Mouse (Mus musculus): ENCODE measurements around the gene Gpcpd1. TPM values are rescaled to one million over a fixed set of nuclear protein-coding genes. Genes with fewer than 3 reads are reported as not detected.

Gpcpd1 gene
- polyA plus RNA-seq, 1 experiment from 2014 or later = 41.7 TPM

DNA sequence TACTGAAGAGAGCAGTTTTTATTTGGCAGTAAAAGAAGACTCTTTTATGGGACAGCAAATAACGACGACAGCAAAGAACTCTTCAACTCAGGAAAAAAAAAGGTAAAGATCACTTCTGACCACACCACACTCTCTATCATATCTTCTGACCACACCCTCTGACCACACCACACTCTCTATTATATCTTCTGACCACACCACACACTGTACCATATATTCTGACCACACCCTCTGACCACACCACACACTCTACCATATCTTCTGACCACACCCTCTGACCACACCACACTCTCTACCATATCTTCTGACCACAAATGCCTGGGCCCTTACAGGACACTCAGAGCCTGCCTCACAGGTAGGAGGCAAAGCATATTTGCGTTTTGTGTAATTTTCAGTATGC lies 106.0 kb downstream of the Gpcpd1 start:
- H3K4me2 ChIP-seq = no peak overlapping the region
- 89% methylated on average over 3 of the region's 3 CpGs for WGBS
- ATAC-seq (ENCODE audit: low FRiP score) = no peak

More for the DNA sequence above, 106.0 kb downstream of the Gpcpd1 start:
- H3K27me3 ChIP-seq (ENCODE audit: control insufficient read depth, insufficient read depth, low read length) = no peaks in the 10 kb centered on the region
- no peaks in the 10 kb centered on the region for H3K36me3 ChIP-seq (ENCODE audit: control insufficient read depth, insufficient read depth, low read length)
- no peak overlapping the region for H3K9ac ChIP-seq (ENCODE audit: low read length)
- no peaks in the 10 kb centered on the region for H3K4me1 ChIP-seq (ENCODE audit: control insufficient read depth, insufficient read depth, low read length)
- no peaks in the 10 kb centered on the region for H3K9me3 ChIP-seq (ENCODE audit: control insufficient read depth, low read length)
- H3K27ac ChIP-seq (ENCODE audit: low read depth, low read length) = no peak overlapping the region
- DNase-seq (ENCODE audit: low spot score, missing footprints) = no peak
- no peak overlapping the region for H3K4me3 ChIP-seq (ENCODE audit: low read depth, low read length)

Other genes with a start within 250 kb of the Gpcpd1 start
- gene Prokr2, start 202.3 kb downstream of the Gpcpd1 start, polyA plus RNA-seq (2014; fragmentation: Nextera tagmentation; extraction: Ambion mirVana) = 1.1 and 1.3 TPM in 2 replicates
- 17.9 and 20.5 TPM in 2 replicates for gene Shld1, start 99.2 kb upstream of the Gpcpd1 start, polyA plus RNA-seq (2014; fragmentation: Nextera tagmentation; extraction: Ambion mirVana)
- 23.0 and 25.5 TPM in 2 replicates for gene Chgb, start 193.5 kb upstream of the Gpcpd1 start, polyA plus RNA-seq (2014; fragmentation: Nextera tagmentation; extraction: Ambion mirVana)
- gene Trmt6, start 228.3 kb upstream of the Gpcpd1 start, polyA plus RNA-seq (2014; fragmentation: Nextera tagmentation; extraction: Ambion mirVana) = 31.8 and 32.9 TPM in 2 replicates
- 23.1 and 23.7 TPM in 2 replicates for gene Mcm8, start 228.4 kb upstream of the Gpcpd1 start, polyA plus RNA-seq (2014; fragmentation: Nextera tagmentation; extraction: Ambion mirVana)